25 mouse cellular contexts compared by ENCODE assay signal in genomic region chr8:120119931-120120330, GRCm38 (mm10). TPM values are rescaled to one million over a fixed set of nuclear protein-coding genes. Genes with fewer than 3 reads are reported as not detected.
DNase-seq lines count a peak whose midpoint lies in the region; ATAC-seq and TF ChIP-seq lines count a peak whose summit lies in the region.
"Had no signal": no experiment of that assay in that cellular context is flagged by ENCODE, and none has a peak within 500 bp of the region (broad histone marks: within the 10 kb centered on the region; RNA-seq: fewer than 3 reads in every experiment).

No protein-coding gene starts in this region.

- no peaks in the 10 kb centered on the region for H3K36me3 ChIP-seq in forebrain, postnatal 0 days (ENCODE audit: insufficient read depth)
- no peaks in the 10 kb centered on the region for H3K36me3 ChIP-seq in forebrain, embryonic 15.5 days
- no peaks in the 10 kb centered on the region for H3K36me3 ChIP-seq in heart, embryonic 12.5 days
- no peaks in the 10 kb centered on the region for H3K36me3 ChIP-seq in hindbrain, embryonic 10.5 days
- no peaks in the 10 kb centered on the region for H3K36me3 ChIP-seq in hindbrain, embryonic 14.5 days (replicated peaks; ENCODE audit: control insufficient read depth, insufficient read depth)
- H3K36me3 ChIP-seq: embryonic facial prominence, embryonic 10.5 days; intestine, embryonic 15.5 days; midbrain, embryonic 13.5 days; neural tube, embryonic 12.5 days had no signal

- DNase-seq in forebrain, postnatal 0 days: no peak
- no peak for DNase-seq in heart, postnatal 10 days
- no peak for DNase-seq in hindbrain, embryonic 10.5 days (ENCODE audit: low spot score)
- DNase-seq in hindbrain, embryonic 14.5 days (ENCODE audit: low spot score): no peak
- DNase-seq in right cerebral cortex, adult 2 months (ENCODE audit: low spot score in 2 of 2): no peak
- DNase-seq: adrenal gland, postnatal 10 days; cerebellum, adult 9-10 months; kidney, adult 9 months; kidney, postnatal 14 days; lung, postnatal 4 days; retina, postnatal 1 day; thymus, postnatal 14 days had no signal

- intact Hi-C loops in heart, postnatal 10 days (cut with DNase I): no loop called here

- no peak overlapping the region for H3K27ac ChIP-seq in forebrain, postnatal 0 days (ENCODE audit: low read depth, low read length)
- H3K27ac ChIP-seq in forebrain, embryonic 15.5 days (replicated peaks): no peak overlapping the region
- peak overlapping the region; percentile 94 for H3K27ac ChIP-seq in heart, embryonic 12.5 days (ENCODE audit: poor library complexity, severe bottlenecking)
- H3K27ac ChIP-seq in hindbrain, embryonic 10.5 days: peak overlapping the region; percentile 56; the same call in 1 of the 2 replicates
- H3K27ac ChIP-seq in hindbrain, embryonic 14.5 days: no peak overlapping the region
- H3K27ac ChIP-seq: embryonic facial prominence, embryonic 10.5 days; intestine, embryonic 15.5 days; midbrain, embryonic 13.5 days; neural tube, embryonic 12.5 days had no signal

- no peaks in the 10 kb centered on the region for H3K27me3 ChIP-seq in forebrain, postnatal 0 days (ENCODE audit: insufficient read depth, low read length)
- peaks cover 11% of the 10 kb centered on the region; the same call in 1 of the 2 replicates for H3K27me3 ChIP-seq in forebrain, embryonic 15.5 days
- peaks cover 12% of the 10 kb centered on the region; the same call in 1 of the 2 replicates for H3K27me3 ChIP-seq in heart, embryonic 12.5 days (replicated peaks)
- H3K27me3 ChIP-seq in hindbrain, embryonic 10.5 days (ENCODE audit: insufficient read depth, poor library complexity, severe bottlenecking): peaks cover 42% of the 10 kb centered on the region
- H3K27me3 ChIP-seq in hindbrain, embryonic 14.5 days (ENCODE audit: control insufficient read depth, insufficient read depth, low read length): peaks cover 10% of the 10 kb centered on the region

- no peak for TF ChIP-seq CTCF in forebrain, postnatal 0 days (IDR thresholded peaks at IDR 0.05; ENCODE audit: low read depth)

- H3K4me1 ChIP-seq in forebrain, postnatal 0 days (ENCODE audit: insufficient read depth): no peaks in the 10 kb centered on the region
- H3K4me1 ChIP-seq in forebrain, embryonic 15.5 days: peaks cover 18% of the 10 kb centered on the region
- peaks cover 83% of the 10 kb centered on the region for H3K4me1 ChIP-seq in heart, embryonic 12.5 days (replicated peaks)
- peaks cover 22% of the 10 kb centered on the region for H3K4me1 ChIP-seq in hindbrain, embryonic 10.5 days (replicated peaks)
- peaks cover 4% of the 10 kb centered on the region; the same call in 1 of the 2 replicates for H3K4me1 ChIP-seq in hindbrain, embryonic 14.5 days (replicated peaks; ENCODE audit: control insufficient read depth, insufficient read depth, low read length)

- H3K4me3 ChIP-seq in forebrain, postnatal 0 days (ENCODE audit: low read depth, low read length): no peak overlapping the region
- H3K4me3 ChIP-seq in forebrain, embryonic 15.5 days: no peak overlapping the region
- H3K4me3 ChIP-seq in heart, embryonic 12.5 days: no peak overlapping the region
- H3K4me3 ChIP-seq in hindbrain, embryonic 10.5 days: no peak overlapping the region
- no peak overlapping the region for H3K4me3 ChIP-seq in hindbrain, embryonic 14.5 days (replicated peaks; ENCODE audit: low read length)
- H3K4me3 ChIP-seq: embryonic facial prominence, embryonic 10.5 days; intestine, embryonic 15.5 days; midbrain, embryonic 13.5 days; neural tube, embryonic 12.5 days had no signal

- 62% methylated on average over 6 of the region's 6 CpGs for WGBS in forebrain, postnatal 0 days
- 72% methylated on average over 6 of the region's 6 CpGs for WGBS in forebrain, embryonic 15.5 days
- WGBS in heart, embryonic 12.5 days: 21% methylated on average over 6 of the region's 6 CpGs
- WGBS in hindbrain, embryonic 10.5 days: 85% methylated on average over 6 of the region's 6 CpGs
- WGBS in hindbrain, embryonic 14.5 days: 80% methylated on average over 6 of the region's 6 CpGs

- no peaks in the 10 kb centered on the region for H3K9me3 ChIP-seq in forebrain, postnatal 0 days (ENCODE audit: low read length)
- no peaks in the 10 kb centered on the region for H3K9me3 ChIP-seq in forebrain, embryonic 15.5 days
- peaks cover 3% of the 10 kb centered on the region; the same call in 1 of the 2 replicates for H3K9me3 ChIP-seq in heart, embryonic 12.5 days (replicated peaks)
- H3K9me3 ChIP-seq in hindbrain, embryonic 10.5 days: no peaks in the 10 kb centered on the region
- no peaks in the 10 kb centered on the region for H3K9me3 ChIP-seq in hindbrain, embryonic 14.5 days (ENCODE audit: control insufficient read depth, low read length)
- H3K9me3 ChIP-seq: embryonic facial prominence, embryonic 10.5 days; intestine, embryonic 15.5 days; midbrain, embryonic 13.5 days; neural tube, embryonic 12.5 days had no signal

- H3K9ac ChIP-seq in forebrain, postnatal 0 days: 0 out of 2 replicates have a peak overlapping the region, but pooled peaks have one; percentile 10
- no peak overlapping the region for H3K9ac ChIP-seq in forebrain, embryonic 15.5 days (replicated peaks)
- H3K9ac ChIP-seq in heart, embryonic 12.5 days: peak overlapping the region; percentile 21
- H3K9ac ChIP-seq in hindbrain, embryonic 14.5 days: no peak overlapping the region
- H3K9ac ChIP-seq: intestine, embryonic 15.5 days; midbrain, embryonic 13.5 days; neural tube, embryonic 12.5 days had no signal

- H3K4me2 ChIP-seq in forebrain, postnatal 0 days (ENCODE audit: low read depth): no peak overlapping the region
- H3K4me2 ChIP-seq in forebrain, embryonic 15.5 days (replicated peaks): no peak overlapping the region
- peak overlapping the region; percentile 31 for H3K4me2 ChIP-seq in heart, embryonic 12.5 days
- no peak overlapping the region for H3K4me2 ChIP-seq in hindbrain, embryonic 14.5 days (replicated peaks)
- H3K4me2 ChIP-seq: intestine, embryonic 15.5 days; midbrain, embryonic 13.5 days; neural tube, embryonic 12.5 days had no signal

- no peak for ATAC-seq in forebrain, postnatal 0 days
- ATAC-seq in forebrain, embryonic 15.5 days (replicated peaks): no peak
- ATAC-seq in heart, embryonic 12.5 days (ENCODE audit: insufficient number of reproducible peaks, low FRiP score): no peak; the same call in 1 of the 2 replicates
- no peak for ATAC-seq in hindbrain, embryonic 14.5 days (ENCODE audit: low FRiP score)
- 0 out of 2 replicates have a peak, but pooled peaks have one; percentile 43 for ATAC-seq in common myeloid progenitor, adult 5-6 weeks (replicated peaks; ENCODE audit: low read depth, poor library complexity, severe bottlenecking)
- ATAC-seq: activated CD4-positive, CD25-positive, alpha-beta regulatory T cell, adult 4 months; forebrain, embryonic 16.5 days; hindbrain, embryonic 16.5 days; intestine, embryonic 15.5 days; midbrain, embryonic 13.5 days had no signal

RNA-seq across cellular contexts. Expression of gene 6430548M08Rik, which starts 6.0 kb away (rescaled TPM):
- total RNA-seq in forebrain, postnatal 0 days (2014; rRNA removed): 49.0 and 59.6 TPM in 2 replicates
- 27.8 and 32.7 TPM in 2 replicates for polyA plus RNA-seq in forebrain, postnatal 0 days (2015; fragmentation: Nextera tagmentation; extraction: Ambion mirVana)
- polyA plus RNA-seq in forebrain, embryonic 15.5 days (2015; fragmentation: Nextera tagmentation; extraction: Ambion mirVana): 23.1 and 30.0 TPM in 2 replicates
- polyA plus RNA-seq in heart, embryonic 12.5 days (2016; fragmentation: Nextera tagmentation; extraction: Ambion mirVana): 13.8 and 14.4 TPM in 2 replicates
- total RNA-seq in heart, postnatal 10 days (2021): 10 to 100 TPM; 18.7 to 20.1 TPM
- polyA plus RNA-seq in hindbrain, embryonic 10.5 days (2016; fragmentation: Nextera tagmentation; extraction: Ambion mirVana): 5.2 and 12.5 TPM in 2 replicates
- polyA plus RNA-seq in hindbrain, embryonic 14.5 days (2014; fragmentation: Nextera tagmentation; extraction: Ambion mirVana): 40.1 and 42.3 TPM in 2 replicates
- 0.68 and 9.3 TPM in 2 replicates for total RNA-seq in common myeloid progenitor, adult 5-6 weeks (2017)
- polyA plus RNA-seq: activated CD4-positive, CD25-positive, alpha-beta regulatory T cell, adult 4 months had no signal

RNA-seq across cellular contexts. Expression of gene Zdhhc7, which starts 18.6 kb away (rescaled TPM):
- total RNA-seq in forebrain, postnatal 0 days (2014; rRNA removed): 24.8 and 37.6 TPM in 2 replicates
- 19.2 and 25.3 TPM in 2 replicates for polyA plus RNA-seq in forebrain, postnatal 0 days (2015; fragmentation: Nextera tagmentation; extraction: Ambion mirVana)
- 30.9 and 34.5 TPM in 2 replicates for polyA plus RNA-seq in forebrain, embryonic 15.5 days (2015; fragmentation: Nextera tagmentation; extraction: Ambion mirVana)
- 33.9 and 34.9 TPM in 2 replicates for polyA plus RNA-seq in heart, embryonic 12.5 days (2016; fragmentation: Nextera tagmentation; extraction: Ambion mirVana)
- 10 to 100 TPM; 38.0 to 43.6 TPM for total RNA-seq in heart, postnatal 10 days (2021)
- 34.1 and 38.7 TPM in 2 replicates for polyA plus RNA-seq in hindbrain, embryonic 10.5 days (2016; fragmentation: Nextera tagmentation; extraction: Ambion mirVana)
- 25.5 and 26.4 TPM in 2 replicates for polyA plus RNA-seq in hindbrain, embryonic 14.5 days (2014; fragmentation: Nextera tagmentation; extraction: Ambion mirVana)
- 9.7 and 19.6 TPM in 2 replicates for total RNA-seq in common myeloid progenitor, adult 5-6 weeks (2017)

RNA-seq across cellular contexts. Expression of gene Fam92b, which starts 57.3 kb away (rescaled TPM):
- 1.2 and 2.1 TPM in 2 replicates for total RNA-seq in forebrain, postnatal 0 days (2014; rRNA removed)
- 1.1 and 1.6 TPM in 2 replicates for polyA plus RNA-seq in forebrain, postnatal 0 days (2015; fragmentation: Nextera tagmentation; extraction: Ambion mirVana)
- polyA plus RNA-seq in forebrain, embryonic 15.5 days (2015; fragmentation: Nextera tagmentation; extraction: Ambion mirVana): 0.88 and 1.2 TPM in 2 replicates
- not detected in 2 replicates for polyA plus RNA-seq in heart, embryonic 12.5 days (2016; fragmentation: Nextera tagmentation; extraction: Ambion mirVana)
- not detected for total RNA-seq in heart, postnatal 10 days (2021)
- polyA plus RNA-seq in hindbrain, embryonic 10.5 days (2016; fragmentation: Nextera tagmentation; extraction: Ambion mirVana): 0.95 and 4.1 TPM in 2 replicates
- polyA plus RNA-seq in hindbrain, embryonic 14.5 days (2014; fragmentation: Nextera tagmentation; extraction: Ambion mirVana): 1.6 and 3.3 TPM in 2 replicates
- total RNA-seq in common myeloid progenitor, adult 5-6 weeks (2017): not detected in 2 replicates
- total RNA-seq: gastrocnemius, adult 8-10 months; liver, adult 2 months had no signal
- polyA plus RNA-seq: activated CD4-positive, CD25-positive, alpha-beta regulatory T cell, adult 4 months; liver, adult 2 months; liver, embryonic 16.5 days had no signal

Comparison
In these comparisons a context has a peak if more than half of its experiments do, and no peak if none do; other contexts are left out.
1. H3K27ac ChIP-seq: peak in heart, embryonic 12.5 days (single experiment) and hindbrain, embryonic 10.5 days (single experiment); none in forebrain, postnatal 0 days (single experiment), forebrain, embryonic 15.5 days (single experiment) and hindbrain, embryonic 14.5 days (single experiment).
2. H3K9ac ChIP-seq: peak in forebrain, postnatal 0 days (single experiment) and heart, embryonic 12.5 days (single experiment); none in forebrain, embryonic 15.5 days (single experiment) and hindbrain, embryonic 14.5 days (single experiment).